Mouse (Mus musculus) liver, embryonic 14 days (tissue): ENCODE data around the gene Gtf3a. TPM values are rescaled to one million over a fixed set of nuclear protein-coding genes. Genes with fewer than 3 reads are reported as not detected.

ENCODE experiments used
- polyA plus RNA-seq: library from polyadenylated mRNA; depleted of rRNA; stranded (reverse); fragments of >200 nt; gene quantifications from 2 replicates; pipeline ENCODE4 v1.2.3, GENCODE M21; 2012; rRNA removed

Gtf3a gene
- 31.0 and 32.8 TPM in 2 replicates for polyA plus RNA-seq

GRCm38 (mm10) chr5:146948508-146949088 lies at the start of gene Gtf3a:
Gene Gtf3a, plus strand, starts transcription at chr5:146948657.

GRCm38 (mm10) chr5:146963118-146963936 lies 14.9 kb downstream of the Gtf3a start, which contains the start of gene Mtif3:
Gene Mtif3, minus strand, starts transcription at chr5:146963800.

Other genes with a start within 250 kb of the Gtf3a start
- gene Usp12, start 153.7 kb upstream of the Gtf3a start, polyA plus RNA-seq, result 7.3 and 8.7 TPM in 2 replicates
- 269 and 303 TPM in 2 replicates for gene Rpl21, start 115.8 kb upstream of the Gtf3a start, polyA plus RNA-seq
- gene Rasl11a, start 103.6 kb upstream of the Gtf3a start, polyA plus RNA-seq, result 0.62 and 0.99 TPM in 2 replicates
- 7.1 and 7.8 TPM in 2 replicates for gene Mtif3, start 15.1 kb downstream of the Gtf3a start, polyA plus RNA-seq
- 3.6 and 4.3 TPM in 2 replicates for gene Lnx2, start 127.9 kb downstream of the Gtf3a start, polyA plus RNA-seq
- gene Polr1d, start 128.4 kb downstream of the Gtf3a start, polyA plus RNA-seq, result 62.9 and 70.0 TPM in 2 replicates
- gene Gsx1, start 240.0 kb downstream of the Gtf3a start, polyA plus RNA-seq, result not detected in 2 replicates